Mouse (Mus musculus): ENCODE data around the gene Epb41l2. TPM values are rescaled to one million over a fixed set of nuclear protein-coding genes. Genes with fewer than 3 reads are reported as not detected.

Gene Epb41l2
- polyA plus RNA-seq, 1 experiment from 2014 or later, result 40.8 TPM

DNA sequence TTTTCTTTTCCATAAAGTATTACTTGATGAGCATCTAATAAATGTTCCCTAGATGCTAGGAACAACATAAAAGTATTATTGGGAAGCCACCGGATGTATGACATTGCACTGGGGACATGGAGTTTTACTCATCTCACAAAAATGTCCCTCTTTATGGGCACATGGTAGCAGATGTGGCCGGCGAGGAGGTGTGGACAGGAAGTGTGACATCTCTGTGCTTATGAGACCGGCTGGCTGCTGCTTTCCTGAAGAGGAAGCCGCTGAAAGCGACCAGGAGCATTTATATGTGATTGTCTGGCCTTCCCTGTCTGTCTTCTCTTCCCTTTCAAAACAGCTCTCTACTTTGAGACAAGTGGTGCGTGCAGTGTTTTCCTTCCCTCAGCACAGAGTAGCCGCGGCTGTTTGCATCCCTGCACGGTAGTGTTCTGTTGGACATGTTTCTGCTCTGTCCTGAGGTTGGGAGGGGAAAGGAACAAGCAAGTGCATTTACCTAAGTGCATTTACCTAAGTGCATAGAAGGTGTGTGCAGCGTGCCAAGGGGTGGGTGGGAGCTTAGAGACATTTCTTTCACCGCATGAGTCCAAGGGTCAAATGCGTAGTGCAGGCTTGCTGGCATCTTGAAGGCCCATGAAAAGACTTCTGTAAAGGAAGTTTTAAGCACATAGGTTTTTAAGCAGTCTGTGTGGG is 74.9 kb downstream of the Epb41l2 start:
- no peak overlapping the region for H3K27ac ChIP-seq (ENCODE audit: low read depth, low read length)
- DNase-seq (ENCODE audit: low spot score, missing footprints) (no peak), ATAC-seq (ENCODE audit: low FRiP score) (no peak)
- H3K36me3 ChIP-seq (ENCODE audit: control insufficient read depth, insufficient read depth, low read length), result no peaks in the 10 kb centered on the region
- no peak overlapping the region for H3K4me3 ChIP-seq (ENCODE audit: low read depth, low read length)
- H3K4me2 ChIP-seq, result no peak overlapping the region
- H3K9ac ChIP-seq (ENCODE audit: low read length), result no peak overlapping the region
- H3K27me3 ChIP-seq (ENCODE audit: control insufficient read depth, insufficient read depth, low read length), result no peaks in the 10 kb centered on the region
- 70% methylated on average over 13 of the region's 13 CpGs for WGBS
- no peaks in the 10 kb centered on the region for H3K9me3 ChIP-seq (ENCODE audit: control insufficient read depth, low read length)
- peaks cover 10% of the 10 kb centered on the region; the same call in 1 of the 2 replicates for H3K4me1 ChIP-seq (ENCODE audit: control insufficient read depth, insufficient read depth, low read length)

DNA sequence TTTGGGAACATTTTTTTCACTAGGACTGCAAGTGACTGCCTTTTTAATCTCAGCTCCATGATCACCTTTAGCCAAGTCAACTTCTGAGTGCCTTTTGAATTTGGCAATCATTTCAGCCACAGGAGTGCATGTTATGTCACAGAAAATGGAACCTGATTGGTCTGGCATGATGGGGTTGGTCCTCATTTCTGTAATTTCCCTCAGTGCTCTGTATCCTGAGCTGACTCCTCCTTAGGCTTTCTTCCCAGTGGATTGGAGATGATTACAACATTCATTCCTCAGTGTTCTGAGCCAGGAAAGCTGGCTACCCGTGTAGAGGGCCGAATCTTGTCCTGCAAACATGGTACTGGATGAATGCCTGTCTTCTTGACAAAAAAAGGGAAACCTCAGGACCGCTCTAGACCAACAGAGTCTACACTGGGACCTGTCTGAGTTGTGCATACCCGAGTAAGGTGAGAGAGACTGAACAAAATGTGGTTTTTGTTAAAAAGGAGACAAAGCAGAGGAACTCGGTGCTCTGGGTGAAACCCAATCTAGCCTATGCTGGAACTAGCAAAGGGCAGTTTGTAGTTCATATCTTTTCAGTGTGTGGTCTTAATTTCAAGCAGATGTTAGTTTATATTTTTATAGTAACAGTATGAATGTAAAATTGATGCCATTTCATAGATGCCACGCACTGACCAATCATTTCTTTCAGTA is 77.3 kb downstream of the Epb41l2 start:
- WGBS, result 82% methylated on average over 6 of the region's 6 CpGs
- no peak overlapping the region for H3K4me2 ChIP-seq
- no peak overlapping the region for H3K4me3 ChIP-seq (ENCODE audit: low read depth, low read length)
- no peaks in the 10 kb centered on the region for H3K36me3 ChIP-seq (ENCODE audit: control insufficient read depth, insufficient read depth, low read length)
- ATAC-seq (ENCODE audit: low FRiP score), result no peak
- H3K9me3 ChIP-seq (ENCODE audit: control insufficient read depth, low read length), result no peaks in the 10 kb centered on the region
- peaks cover 8% of the 10 kb centered on the region; the same call in 1 of the 2 replicates for H3K4me1 ChIP-seq (ENCODE audit: control insufficient read depth, insufficient read depth, low read length)
- no peak overlapping the region for H3K9ac ChIP-seq (ENCODE audit: low read length)
- H3K27me3 ChIP-seq (ENCODE audit: control insufficient read depth, insufficient read depth, low read length), result no peaks in the 10 kb centered on the region
- peak; percentile 73 for DNase-seq (ENCODE audit: low spot score, missing footprints)
- no peak overlapping the region for H3K27ac ChIP-seq (ENCODE audit: low read depth, low read length)

DNA sequence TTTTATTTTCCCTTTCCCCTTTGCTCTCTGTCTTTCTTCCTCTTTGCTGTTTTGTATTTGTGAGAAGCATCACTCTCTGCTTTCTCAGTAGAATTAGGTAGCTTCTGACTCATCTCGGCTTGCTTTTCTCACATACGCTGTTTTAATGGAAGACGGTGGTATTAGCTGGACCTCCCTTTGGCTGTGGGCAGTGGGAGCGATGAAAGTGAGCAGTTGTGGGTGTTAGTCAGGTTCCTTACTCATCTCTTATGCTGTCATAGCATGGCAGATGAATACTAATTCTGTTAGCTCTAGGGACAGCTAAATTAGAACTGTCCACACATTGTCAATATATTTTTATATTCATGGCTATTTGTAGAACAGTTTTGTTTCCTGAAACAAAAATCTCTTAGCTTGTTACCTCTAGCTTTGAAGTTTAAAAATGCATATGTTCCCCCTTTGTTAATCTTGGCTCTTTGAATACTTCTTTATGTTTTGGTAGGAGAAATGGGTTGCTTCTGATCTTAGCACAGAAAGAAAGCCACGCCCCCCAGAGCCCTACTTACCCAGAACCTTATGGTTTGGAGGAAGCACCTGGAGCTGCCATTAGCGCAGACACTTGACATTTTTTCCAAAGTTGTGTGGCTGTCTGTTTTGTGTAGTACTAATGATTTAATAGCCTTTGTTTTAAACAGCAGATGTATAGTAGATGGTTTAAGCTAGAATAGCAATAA is 78.1 kb downstream of the Epb41l2 start:
- WGBS, result 89% methylated on average over 6 of the region's 6 CpGs
- H3K4me2 ChIP-seq, result no peak overlapping the region
- H3K36me3 ChIP-seq (ENCODE audit: control insufficient read depth, insufficient read depth, low read length), result no peaks in the 10 kb centered on the region
- H3K4me3 ChIP-seq (ENCODE audit: low read depth, low read length), result no peak overlapping the region
- H3K9ac ChIP-seq (ENCODE audit: low read length), result no peak overlapping the region
- no peaks in the 10 kb centered on the region for H3K9me3 ChIP-seq (ENCODE audit: control insufficient read depth, low read length)
- H3K4me1 ChIP-seq (ENCODE audit: control insufficient read depth, insufficient read depth, low read length), result peaks cover 8% of the 10 kb centered on the region; the same call in 1 of the 2 replicates
- no peak for ATAC-seq (ENCODE audit: low FRiP score)
- no peaks in the 10 kb centered on the region for H3K27me3 ChIP-seq (ENCODE audit: control insufficient read depth, insufficient read depth, low read length)
- H3K27ac ChIP-seq (ENCODE audit: low read depth, low read length), result no peak overlapping the region
- peak; percentile 75 for DNase-seq (ENCODE audit: low spot score, missing footprints)

DNA sequence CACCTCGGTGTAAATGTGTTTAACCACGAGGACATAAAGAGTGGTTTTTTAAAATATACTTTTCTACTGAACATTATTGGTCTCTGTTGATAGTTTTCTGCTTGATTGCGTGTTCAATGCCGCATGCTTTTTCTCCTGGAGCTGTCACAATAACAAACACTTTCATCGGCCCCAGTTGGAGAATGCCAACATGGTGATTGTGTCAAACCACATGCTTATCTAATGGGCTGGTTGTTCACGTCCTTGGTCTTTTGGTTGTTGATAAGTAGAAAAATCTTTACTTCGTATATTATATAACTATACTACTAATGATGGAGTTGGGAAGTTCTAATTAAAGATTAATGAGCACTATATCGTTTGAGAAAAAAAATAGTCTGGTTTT is 78.7 kb downstream of the Epb41l2 start:
- no peak overlapping the region for H3K9ac ChIP-seq (ENCODE audit: low read length)
- H3K4me1 ChIP-seq (ENCODE audit: control insufficient read depth, insufficient read depth, low read length), result peaks cover 6% of the 10 kb centered on the region; the same call in 1 of the 2 replicates
- no peak overlapping the region for H3K4me3 ChIP-seq (ENCODE audit: low read depth, low read length)
- DNase-seq (ENCODE audit: low spot score, missing footprints) (no peak), ATAC-seq (ENCODE audit: low FRiP score) (no peak)
- no peaks in the 10 kb centered on the region for H3K9me3 ChIP-seq (ENCODE audit: control insufficient read depth, low read length)
- H3K4me2 ChIP-seq, result no peak overlapping the region
- 93% methylated on average over 8 of the region's 8 CpGs for WGBS
- H3K27ac ChIP-seq (ENCODE audit: low read depth, low read length), result no peak overlapping the region
- no peaks in the 10 kb centered on the region for H3K36me3 ChIP-seq (ENCODE audit: control insufficient read depth, insufficient read depth, low read length)
- H3K27me3 ChIP-seq (ENCODE audit: control insufficient read depth, insufficient read depth, low read length), result no peaks in the 10 kb centered on the region

DNA sequence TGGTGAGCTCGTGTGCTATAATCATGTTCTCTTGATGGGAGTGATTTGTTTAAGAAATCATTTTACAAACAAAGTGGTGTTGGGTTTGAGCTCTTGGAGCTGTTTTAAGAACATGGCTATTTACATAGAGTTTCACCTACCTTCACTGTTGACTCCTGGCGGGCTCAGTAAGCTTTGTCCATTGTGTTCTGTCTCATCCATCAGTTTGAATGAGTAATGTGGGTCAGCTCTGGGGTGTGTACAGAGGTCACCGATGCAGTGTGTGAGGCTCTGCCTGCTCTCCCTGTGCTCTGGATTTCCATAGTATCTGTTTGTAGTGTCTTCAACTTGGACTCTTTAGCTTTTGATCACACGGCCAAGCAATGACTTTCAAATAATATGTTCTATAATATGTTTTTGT is 79.6 kb downstream of the Epb41l2 start:
- DNase-seq (ENCODE audit: low spot score, missing footprints), result peak; percentile 82
- Histone ChIP-seq H3K9me3 (ENCODE audit: control insufficient read depth, low read length) (no peaks in the 10 kb centered on the region), H3K9ac (ENCODE audit: low read length) (no peak overlapping the region), H3K4me1 (ENCODE audit: control insufficient read depth, insufficient read depth, low read length) (0 out of 2 replicates have a peak, but pooled peaks cover 2% of the 10 kb centered on the region), H3K4me2 (no peak overlapping the region), H3K36me3 (ENCODE audit: control insufficient read depth, insufficient read depth, low read length) (no peaks in the 10 kb centered on the region), H3K27ac (ENCODE audit: low read depth, low read length) (no peak overlapping the region), H3K4me3 (ENCODE audit: low read depth, low read length) (no peak overlapping the region), H3K27me3 (ENCODE audit: control insufficient read depth, insufficient read depth, low read length) (no peaks in the 10 kb centered on the region)
- WGBS, result 72% methylated on average over 4 of the region's 4 CpGs
- ATAC-seq (ENCODE audit: low FRiP score), result no peak; the same call in 1 of the 2 replicates

DNA sequence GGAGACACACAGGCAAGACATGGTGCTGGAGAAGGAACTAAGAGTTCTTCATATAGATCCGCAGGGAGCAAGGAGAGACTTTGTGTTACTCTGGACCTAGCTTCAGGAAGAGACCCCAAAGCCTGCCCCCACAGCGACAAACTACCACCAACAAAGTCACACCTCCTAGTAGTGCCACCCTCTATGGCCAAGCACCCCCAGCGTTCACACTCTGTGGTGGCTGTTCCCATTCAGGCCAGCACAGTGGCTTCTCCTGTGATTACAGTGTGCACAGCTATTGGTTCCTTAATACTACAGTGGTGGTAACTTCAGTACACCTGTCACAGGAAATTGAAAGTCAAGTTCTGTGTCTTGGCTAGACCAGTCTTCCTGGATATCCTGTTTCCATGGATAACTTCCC is 80.3 kb downstream of the Epb41l2 start:
- DNase-seq (ENCODE audit: low spot score, missing footprints), result peak; percentile 74
- Histone ChIP-seq H3K27me3 (ENCODE audit: control insufficient read depth, insufficient read depth, low read length) (no peaks in the 10 kb centered on the region), H3K4me3 (ENCODE audit: low read depth, low read length) (no peak overlapping the region), H3K4me1 (ENCODE audit: control insufficient read depth, insufficient read depth, low read length) (0 out of 2 replicates have a peak, but pooled peaks cover 2% of the 10 kb centered on the region), H3K36me3 (ENCODE audit: control insufficient read depth, insufficient read depth, low read length) (no peaks in the 10 kb centered on the region), H3K9me3 (ENCODE audit: control insufficient read depth, low read length) (no peaks in the 10 kb centered on the region), H3K9ac (ENCODE audit: low read length) (no peak overlapping the region), H3K4me2 (no peak overlapping the region), H3K27ac (ENCODE audit: low read depth, low read length) (no peak overlapping the region)
- ATAC-seq (ENCODE audit: low FRiP score), result no peak
- WGBS, result 95% methylated on average over 3 of the region's 3 CpGs

- H3K27me3 ChIP-seq (ENCODE audit: control insufficient read depth, insufficient read depth, low read length), result no peaks in the 10 kb centered on the region
- 93% methylated on average over 7 of the region's 7 CpGs for WGBS
Measured at GRCm38 (mm10) chr10:25441405-25441804, 81.8 kb downstream of the Epb41l2 start.

DNA sequence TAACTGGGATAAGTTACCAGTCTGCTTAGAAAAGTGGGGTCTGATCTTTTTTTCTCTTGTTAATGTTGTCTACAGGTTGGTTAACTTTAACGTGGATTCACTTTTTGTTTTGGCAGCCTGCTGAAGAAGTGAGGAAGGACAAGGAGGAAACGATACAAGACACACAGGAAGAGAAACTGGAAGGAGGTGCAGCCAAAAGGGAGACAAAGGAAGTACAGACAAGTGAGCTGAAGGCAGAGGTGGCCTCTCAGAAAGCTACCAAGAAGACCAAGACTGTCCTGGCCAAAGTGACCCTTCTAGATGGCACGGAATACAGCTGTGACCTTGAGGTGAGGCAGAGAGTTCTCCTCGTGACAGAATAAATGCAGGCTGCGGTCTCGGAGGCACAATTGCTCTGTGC is 84.0 kb downstream of the Epb41l2 start:
- H3K4me2 ChIP-seq, result no peak overlapping the region
- no peaks in the 10 kb centered on the region for H3K36me3 ChIP-seq (ENCODE audit: control insufficient read depth, insufficient read depth, low read length)
- H3K27me3 ChIP-seq (ENCODE audit: control insufficient read depth, insufficient read depth, low read length), result no peaks in the 10 kb centered on the region
- H3K4me3 ChIP-seq (ENCODE audit: low read depth, low read length), result no peak overlapping the region
- ATAC-seq (ENCODE audit: low FRiP score) (no peak), DNase-seq (ENCODE audit: low spot score, missing footprints) (peak; percentile 54)
- no peaks in the 10 kb centered on the region for H3K9me3 ChIP-seq (ENCODE audit: control insufficient read depth, low read length)
- no peak overlapping the region for H3K27ac ChIP-seq (ENCODE audit: low read depth, low read length)
- no peak overlapping the region for H3K9ac ChIP-seq (ENCODE audit: low read length)
- 0 out of 2 replicates have a peak, but pooled peaks cover 2% of the 10 kb centered on the region for H3K4me1 ChIP-seq (ENCODE audit: control insufficient read depth, insufficient read depth, low read length)
- 89% methylated on average over 6 of the region's 6 CpGs for WGBS

More at GRCm38 (mm10) chr10:25441405-25441804, 81.8 kb downstream of the Epb41l2 start:
- H3K27ac ChIP-seq (ENCODE audit: low read depth, low read length), result no peak overlapping the region
- DNase-seq (ENCODE audit: low spot score, missing footprints), result no peak
- no peaks in the 10 kb centered on the region for H3K36me3 ChIP-seq (ENCODE audit: control insufficient read depth, insufficient read depth, low read length)
- no peak overlapping the region for H3K4me2 ChIP-seq
- H3K4me3 ChIP-seq (ENCODE audit: low read depth, low read length), result no peak overlapping the region
- no peak for ATAC-seq (ENCODE audit: low FRiP score)
- 0 out of 2 replicates have a peak, but pooled peaks cover 2% of the 10 kb centered on the region for H3K4me1 ChIP-seq (ENCODE audit: control insufficient read depth, insufficient read depth, low read length)
- no peaks in the 10 kb centered on the region for H3K9me3 ChIP-seq (ENCODE audit: control insufficient read depth, low read length)
- H3K9ac ChIP-seq (ENCODE audit: low read length), result no peak overlapping the region
